In the genomic region with DNA sequence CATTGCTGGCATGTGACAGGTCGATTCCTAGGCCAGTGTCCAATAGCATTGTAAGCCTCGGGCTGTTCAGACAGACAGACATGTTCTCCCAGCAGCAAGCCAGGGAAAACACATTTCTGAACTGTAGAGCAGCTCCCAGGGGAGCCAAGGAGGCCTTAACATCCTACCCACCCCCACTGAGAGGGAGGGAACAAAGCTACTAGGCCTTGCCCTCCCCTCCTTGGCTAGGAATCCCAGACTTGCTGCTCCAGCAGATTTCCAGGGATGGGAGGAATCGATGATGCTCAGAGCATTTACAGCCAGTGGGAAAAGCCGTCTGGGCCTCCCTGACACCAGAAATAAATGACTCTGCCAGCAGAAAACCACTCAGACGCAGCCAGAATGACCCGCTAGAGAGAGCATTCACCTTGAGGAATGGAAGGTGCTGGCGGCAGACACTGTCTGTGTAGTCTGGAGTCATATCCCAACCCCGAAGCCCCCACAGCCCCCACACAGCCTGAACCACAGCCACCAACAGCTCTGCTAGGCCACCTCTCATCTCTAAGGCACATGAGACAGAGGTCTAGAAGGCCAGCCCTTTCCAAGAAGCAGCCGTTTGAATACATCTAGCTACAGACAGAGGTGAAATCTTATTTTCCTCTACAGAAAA, we compare ENCODE assay signal across 14 mouse cellular contexts. TPM values are rescaled to one million over a fixed set of nuclear protein-coding genes. Genes with fewer than 3 reads are reported as not detected.
A peak's percentile ranks its signal among the peaks of the same experiment; 100 is the strongest.
DNase-seq lines count a peak whose midpoint lies in the region; ATAC-seq lines count a peak whose summit lies in the region.
"Had no signal": no experiment of that assay in that cellular context is flagged by ENCODE, and none has a peak within 500 bp of the region (broad histone marks: within the 10 kb centered on the region; RNA-seq: fewer than 3 reads in every experiment).

No protein-coding gene starts in this region.

- 44% methylated on average over 9 of the region's 9 CpGs for WGBS in hindbrain, embryonic 13.5 days
- 46% methylated on average over 9 of the region's 9 CpGs for WGBS in limb, embryonic 15.5 days

- no peak overlapping the region for H3K4me2 ChIP-seq in hindbrain, embryonic 13.5 days
- no peak overlapping the region for H3K4me2 ChIP-seq in limb, embryonic 15.5 days
- H3K4me2 ChIP-seq: lung, embryonic 14.5 days had no signal

- no peak overlapping the region for H3K4me3 ChIP-seq in hindbrain, embryonic 13.5 days
- no peak overlapping the region for H3K4me3 ChIP-seq in limb, embryonic 15.5 days
- H3K4me3 ChIP-seq: myocyte had no signal

- no peaks in the 10 kb centered on the region for H3K9me3 ChIP-seq in hindbrain, embryonic 13.5 days
- H3K9me3 ChIP-seq in limb, embryonic 15.5 days, result no peaks in the 10 kb centered on the region
- H3K9me3 ChIP-seq: G1E had no signal

- H3K27me3 ChIP-seq in hindbrain, embryonic 13.5 days, result no peaks in the 10 kb centered on the region
- no peaks in the 10 kb centered on the region for H3K27me3 ChIP-seq in limb, embryonic 15.5 days

- no peaks in the 10 kb centered on the region for H3K36me3 ChIP-seq in hindbrain, embryonic 13.5 days
- H3K36me3 ChIP-seq in limb, embryonic 15.5 days, result no peaks in the 10 kb centered on the region
- H3K36me3 ChIP-seq: G1E had no signal

- ATAC-seq in hindbrain, embryonic 13.5 days (ENCODE audit: low FRiP score), result peak; percentile 54; the same call in 1 of the 2 replicates
- ATAC-seq in limb, embryonic 15.5 days (ENCODE audit: insufficient number of reproducible peaks, low FRiP score, low TSS enrichment, low read depth), result no peak
- ATAC-seq in megakaryocyte, adult 5-6 weeks (ENCODE audit: poor library complexity, severe bottlenecking), result no peak
- ATAC-seq: intestine, embryonic 16.5 days had no signal

- H3K27ac ChIP-seq in hindbrain, embryonic 13.5 days, result peak overlapping the region; percentile 88
- H3K27ac ChIP-seq in limb, embryonic 15.5 days, result 0 out of 2 replicates have a peak overlapping the region, but pooled peaks have one; percentile 22

- DNase-seq in embryo, embryonic 10.5 days (ENCODE audit: low spot score), result peak; percentile 27
- DNase-seq in embryo, embryonic 10 days (ENCODE audit: low spot score), result no peak
- peak; percentile 42 for DNase-seq in 3T3-L1 (ENCODE audit: low read depth, low spot score)
- no peak for DNase-seq in T-cell, adult 2 months (ENCODE audit: low spot score)
- no peak for DNase-seq in thymus, adult 18-20 months
- DNase-seq: adrenal gland, postnatal 10 days; cerebellum, adult 8-10 months; lung, embryonic 14.5 days had no signal

- H3K9ac ChIP-seq in hindbrain, embryonic 13.5 days, result no peak overlapping the region
- H3K9ac ChIP-seq in limb, embryonic 15.5 days, result no peak overlapping the region
- H3K9ac ChIP-seq: lung, embryonic 14.5 days had no signal

- H3K4me1 ChIP-seq in hindbrain, embryonic 13.5 days (replicated peaks), result peaks cover 30% of the 10 kb centered on the region
- H3K4me1 ChIP-seq in limb, embryonic 15.5 days, result peaks cover 18% of the 10 kb centered on the region; the same call in 1 of the 2 replicates

RNA-seq across cellular contexts. Expression of gene Adpgk, which starts 31.4 kb away (rescaled TPM):
- 23.2 and 24.5 TPM in 2 replicates for polyA plus RNA-seq in hindbrain, embryonic 13.5 days (2015; fragmentation: Nextera tagmentation; extraction: Ambion mirVana)
- polyA plus RNA-seq in limb, embryonic 15.5 days (2015; fragmentation: Nextera tagmentation; extraction: Ambion mirVana), result 42.8 and 44.3 TPM in 2 replicates
- total RNA-seq in megakaryocyte, adult 5-6 weeks (2015), result 199 and 247 TPM in 2 replicates
- 176 and 232 TPM in 2 replicates for total RNA-seq in megakaryocyte, adult 5-6 weeks (2017)

Comparison
In these comparisons a context has a peak if more than half of its experiments do, and no peak if none do; other contexts are left out.
1. DNase-seq: peak in embryo, embryonic 10.5 days (single experiment) and 3T3-L1 (single experiment); none in embryo, embryonic 10 days (single experiment), T-cell, adult 2 months (single experiment) and thymus, adult 18-20 months (0 of 2).